Mouse (Mus musculus) left cerebral cortex, adult 9 months (tissue): Measurements from ENCODE around the gene Arid1b.

ENCODE experiments used
- DNase-seq, 2 experiments: peaks; one replicate each; pipeline ENCODE4 v3.0.0; 2022; ENCODE audit warnings: low spot score in 2 of 2

Arid1b gene

DNA sequence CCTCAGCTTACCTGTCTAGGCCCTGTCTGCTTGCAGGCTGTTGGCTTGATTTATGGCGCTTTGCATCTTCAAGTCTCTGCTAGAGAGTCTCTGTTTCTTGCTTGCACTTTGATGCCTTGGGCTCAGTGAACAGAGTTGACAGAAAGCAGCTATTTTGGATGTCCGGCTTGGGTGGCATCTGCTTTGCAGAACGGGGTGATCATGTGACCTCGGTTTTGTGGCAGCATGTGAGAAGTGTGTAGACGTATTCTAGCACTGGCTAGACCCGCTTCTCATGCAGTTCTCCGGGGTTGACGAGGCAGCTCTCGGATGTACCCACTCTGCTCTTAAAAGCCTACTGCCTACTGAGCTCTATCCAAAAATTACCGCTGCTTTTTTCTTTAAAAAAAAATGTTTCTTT, 22.9 kb downstream of the Arid1b start:
- DNase-seq = no peak

DNA sequence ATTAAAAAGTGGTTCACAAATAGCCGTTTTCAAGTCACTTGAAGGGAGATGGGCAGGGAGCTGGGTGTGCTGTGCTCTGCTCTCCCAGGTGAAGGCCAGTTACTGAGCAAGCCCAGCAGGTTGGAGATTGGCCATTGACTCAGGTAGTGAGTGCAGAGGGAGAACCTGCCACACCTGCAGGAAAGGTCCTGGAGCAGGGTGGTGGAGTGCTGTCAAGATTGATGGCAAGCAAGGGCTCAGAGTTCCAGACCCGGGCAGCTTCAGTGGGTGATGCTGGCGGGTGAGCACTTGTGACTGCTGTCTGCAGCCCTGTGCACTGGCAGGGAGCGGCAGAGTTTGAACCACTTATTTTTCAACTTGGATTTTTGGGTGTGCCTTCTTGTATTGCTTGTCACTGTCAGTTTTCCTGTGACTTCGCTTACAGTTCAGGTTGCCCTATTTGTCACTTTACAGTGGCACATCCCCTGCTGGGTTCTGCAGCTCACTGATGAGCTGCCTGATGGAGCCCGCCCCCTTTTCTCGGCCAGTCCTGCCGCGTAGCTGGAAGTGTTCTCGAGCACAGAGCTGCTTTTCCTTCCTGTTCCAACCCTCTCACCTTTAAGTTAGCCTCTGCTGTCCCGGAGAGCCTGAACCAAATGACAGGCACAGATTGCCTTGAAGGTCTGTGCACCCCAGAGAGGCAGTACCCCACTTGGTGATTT, 27.3 kb downstream of the Arid1b start:
- DNase-seq = no peak

DNA sequence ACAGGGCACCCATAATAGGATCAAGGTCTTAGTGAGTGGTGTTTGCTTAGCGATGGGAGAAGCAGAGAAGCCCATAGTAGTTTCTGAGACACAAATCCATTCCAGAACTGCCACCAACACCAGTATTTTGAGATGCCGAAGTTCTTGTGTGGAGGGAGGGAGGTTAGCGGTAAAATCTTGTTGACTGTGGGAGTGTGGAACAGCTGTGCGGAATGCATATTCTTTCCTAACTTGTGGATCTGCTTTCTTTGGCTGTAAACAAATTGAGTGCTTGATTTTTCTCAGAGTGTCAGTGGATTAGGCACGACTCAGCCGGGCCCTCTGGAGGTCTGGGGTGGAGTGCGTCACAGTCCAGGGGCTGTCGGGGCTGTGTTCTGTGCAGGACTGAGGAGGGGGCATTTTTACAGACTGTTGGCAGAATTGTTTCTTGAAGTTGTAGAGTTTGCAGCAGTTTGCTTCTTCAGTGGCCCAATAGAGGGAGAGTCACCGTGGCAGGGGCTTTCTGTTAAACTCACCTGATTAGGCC, 27.9 kb downstream of the Arid1b start:
- no peak for DNase-seq

DNA sequence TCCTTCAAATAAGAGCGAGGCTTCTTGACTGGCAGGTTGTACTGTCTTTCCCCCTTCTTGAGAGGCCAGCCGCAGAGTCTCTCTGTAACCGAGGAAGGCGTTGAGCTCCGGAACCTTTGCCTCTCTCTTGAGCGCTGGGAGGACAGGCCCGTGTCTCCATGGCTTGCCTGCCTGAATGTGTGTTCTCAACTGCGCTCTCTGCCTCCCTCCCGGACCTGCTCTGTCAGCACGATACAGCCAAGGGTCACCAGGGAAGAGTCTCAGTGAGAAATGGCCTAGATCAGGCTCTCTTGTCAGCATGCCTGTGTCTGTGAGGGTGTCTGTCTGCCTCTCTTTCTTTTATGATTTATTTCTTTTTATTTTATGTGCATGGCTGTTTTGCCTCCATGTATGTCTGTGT, 29.6 kb downstream of the Arid1b start:
- DNase-seq = no peak

DNA sequence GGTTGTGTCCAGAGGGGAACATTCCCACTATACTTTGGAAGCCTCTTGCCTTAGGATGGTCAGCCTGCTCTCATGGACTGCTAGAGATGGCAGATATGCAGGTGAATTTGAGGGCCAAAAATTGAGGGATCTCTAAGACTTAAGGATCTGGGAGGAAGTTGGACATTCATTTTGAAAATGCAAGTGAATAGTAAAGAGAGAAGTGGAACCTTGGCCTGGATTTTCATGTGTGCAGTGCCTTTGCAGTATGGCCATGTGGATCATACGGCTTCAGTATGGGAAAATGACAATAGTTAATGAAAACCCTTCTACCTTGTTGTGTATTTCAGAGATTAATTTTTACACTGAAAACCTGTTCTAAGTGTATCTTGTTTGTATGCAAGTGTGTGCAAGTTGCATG, 31.3 kb downstream of the Arid1b start:
- no peak for DNase-seq

DNA sequence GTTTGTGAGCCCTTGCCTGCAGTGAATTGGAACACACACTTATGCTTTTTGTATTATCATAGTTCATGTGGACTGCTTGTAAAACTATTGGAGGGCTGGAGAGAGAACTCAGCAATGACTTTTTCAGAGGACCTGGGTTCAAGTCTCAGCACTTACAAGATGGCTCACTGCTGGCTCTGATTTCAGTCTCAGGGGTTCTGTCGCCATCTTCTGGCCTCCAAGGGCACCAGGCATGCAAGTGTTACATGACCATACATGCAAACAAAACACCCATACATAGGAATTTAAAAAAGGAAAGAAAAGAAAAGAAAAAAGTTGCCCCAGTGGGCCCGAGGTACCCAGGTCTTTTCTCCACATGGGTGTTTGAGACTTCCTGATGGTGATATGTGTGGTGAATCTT, 32.4 kb downstream of the Arid1b start:
- no peak for DNase-seq

DNA sequence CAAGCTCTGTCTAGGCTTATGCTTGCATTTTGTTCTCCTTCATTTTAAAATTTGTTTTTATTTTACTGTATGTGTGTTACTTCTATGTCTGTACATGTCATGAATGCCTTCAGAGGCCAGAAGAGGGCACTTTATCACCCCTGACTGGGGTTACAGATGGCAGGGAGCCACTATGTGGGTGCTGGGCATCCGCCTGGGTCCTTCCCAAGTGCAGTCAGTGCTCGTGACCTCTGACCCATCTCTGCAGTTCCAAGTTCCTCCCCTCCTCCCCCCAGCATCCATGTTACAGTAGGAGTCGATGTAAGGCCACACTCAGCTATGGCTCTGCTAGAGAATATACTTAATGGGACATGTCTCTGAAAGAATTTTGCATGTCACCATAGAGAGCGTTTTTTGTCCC, 35.0 kb downstream of the Arid1b start:
- DNase-seq = no peak

DNA sequence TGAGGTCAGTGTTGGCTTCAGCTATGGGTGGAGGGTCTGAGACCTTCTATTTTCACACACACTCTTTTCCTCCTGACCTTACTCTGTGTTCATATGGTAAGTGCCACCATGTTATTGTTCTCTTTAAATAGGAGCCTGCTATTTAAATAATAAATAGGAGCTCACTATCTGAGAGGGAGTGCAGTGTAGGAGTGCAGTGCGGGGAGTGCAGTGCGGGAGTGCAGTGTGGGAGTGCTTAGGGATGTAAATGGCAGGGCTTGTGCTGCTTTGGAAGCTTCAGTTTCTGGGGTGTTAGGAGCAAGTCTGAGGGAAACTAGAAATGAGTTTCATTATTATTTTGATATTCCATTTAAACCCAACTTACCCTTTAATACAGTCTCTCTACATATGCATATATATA, 36.2 kb downstream of the Arid1b start:
- no peak for DNase-seq

DNA sequence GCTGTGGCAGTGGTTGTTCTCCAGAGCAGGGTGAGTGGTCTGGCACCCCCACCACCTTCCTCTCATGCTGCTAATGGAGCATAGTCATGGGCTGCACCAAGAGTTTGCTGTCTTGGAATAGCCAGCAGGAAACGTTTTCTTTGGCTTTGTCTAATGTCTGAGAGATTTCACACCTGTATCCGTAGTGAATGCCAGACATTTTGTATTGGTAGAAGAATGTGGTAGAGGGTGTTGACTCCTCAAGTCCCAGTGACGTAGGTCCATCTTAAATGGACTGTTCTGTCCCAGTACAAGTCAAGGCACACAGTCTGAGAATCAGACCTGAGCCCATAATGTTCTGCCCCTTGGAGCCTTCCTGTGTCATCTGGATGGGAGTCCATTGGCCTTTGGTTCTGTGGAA, 39.2 kb downstream of the Arid1b start:
- DNase-seq = no peak

DNA sequence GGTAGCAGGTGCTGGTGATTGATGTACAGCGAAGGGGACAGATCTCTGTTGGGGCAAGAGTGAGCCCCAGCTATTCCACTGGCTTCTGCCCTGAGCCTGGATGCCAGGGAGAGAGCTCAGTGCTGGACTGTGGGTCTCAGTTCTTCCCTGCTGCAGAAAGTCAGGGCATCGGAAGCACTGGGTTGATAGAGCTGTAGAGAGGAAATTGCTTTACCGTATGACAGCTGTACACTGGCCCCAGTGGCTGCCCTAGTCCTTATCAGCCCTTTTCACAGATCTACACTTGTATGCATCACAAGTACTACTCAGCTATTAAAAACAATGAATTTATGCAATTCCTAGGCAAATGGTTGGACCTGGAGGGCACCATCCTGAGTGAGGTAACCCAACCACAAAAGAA, 40.1 kb downstream of the Arid1b start:
- DNase-seq = no peak

DNA sequence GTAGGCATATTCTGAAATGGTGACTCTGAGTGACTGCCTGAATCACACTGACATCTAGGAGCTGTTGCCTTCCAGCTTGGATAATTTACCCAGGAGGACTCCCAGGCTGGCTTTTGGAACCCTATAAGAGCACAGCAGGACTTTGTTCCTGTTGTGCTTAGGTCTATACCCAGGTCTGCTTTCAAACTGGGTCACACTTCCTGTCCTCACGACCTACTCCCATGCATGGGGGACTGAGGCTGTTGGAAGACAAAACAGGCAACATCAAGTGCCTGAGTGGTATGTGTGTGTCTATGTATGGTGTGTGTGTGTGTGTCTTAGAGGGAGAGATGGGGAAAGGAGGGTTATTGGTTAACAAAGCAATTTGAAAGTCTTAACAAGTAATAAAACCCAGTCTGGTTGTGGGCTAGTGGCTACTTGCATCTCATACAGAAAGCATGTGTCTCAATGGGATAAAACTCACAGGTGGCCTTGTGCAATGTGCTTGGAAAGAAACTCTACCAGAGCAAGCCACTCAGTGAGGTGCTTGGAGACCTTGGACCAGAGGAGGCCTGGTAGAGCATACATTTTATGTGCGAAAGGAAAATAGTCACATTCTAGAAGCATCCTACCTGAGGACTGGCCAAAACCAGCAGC, 42.2 kb downstream of the Arid1b start:
- DNase-seq = no peak

DNA sequence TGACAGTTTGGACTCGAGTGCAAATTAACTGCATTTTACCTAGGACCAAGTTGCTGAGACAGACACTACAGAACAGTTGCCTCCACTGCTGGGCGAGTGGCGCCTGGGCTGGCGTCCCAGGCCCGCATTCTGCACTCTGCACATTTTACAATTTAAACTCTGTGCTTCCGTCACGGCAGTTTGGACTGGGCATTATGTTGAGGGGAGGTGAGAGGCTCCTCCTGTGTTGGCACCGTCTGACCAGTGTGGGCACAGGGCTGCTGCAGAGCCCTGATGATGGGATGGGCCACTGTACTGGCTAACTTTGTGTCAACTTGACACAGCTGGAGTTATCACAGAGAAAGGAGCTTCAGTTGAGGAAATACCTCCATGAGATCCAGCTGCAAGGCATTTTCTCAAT, 43.1 kb downstream of the Arid1b start:
- no peak for DNase-seq

DNA sequence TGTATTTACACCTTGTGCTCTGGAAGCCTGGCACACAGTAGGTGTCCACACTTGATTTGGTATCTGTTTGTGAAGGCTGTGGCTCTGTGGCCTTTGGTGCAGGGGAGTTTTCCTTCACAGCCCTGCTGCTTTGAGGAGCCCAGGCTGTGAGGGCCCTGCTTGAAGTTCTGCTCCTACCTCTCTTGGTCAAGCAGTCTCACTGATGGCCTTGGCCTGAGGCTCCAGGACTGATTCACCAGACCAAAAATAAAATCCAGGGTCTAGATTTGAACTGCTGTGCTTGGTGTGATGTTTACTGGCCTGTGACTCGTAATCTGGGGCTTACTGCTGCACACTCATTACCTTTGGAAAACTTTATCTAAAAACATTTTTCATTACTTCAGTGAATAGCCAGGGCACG, 45.7 kb downstream of the Arid1b start:
- no peak for DNase-seq

DNA sequence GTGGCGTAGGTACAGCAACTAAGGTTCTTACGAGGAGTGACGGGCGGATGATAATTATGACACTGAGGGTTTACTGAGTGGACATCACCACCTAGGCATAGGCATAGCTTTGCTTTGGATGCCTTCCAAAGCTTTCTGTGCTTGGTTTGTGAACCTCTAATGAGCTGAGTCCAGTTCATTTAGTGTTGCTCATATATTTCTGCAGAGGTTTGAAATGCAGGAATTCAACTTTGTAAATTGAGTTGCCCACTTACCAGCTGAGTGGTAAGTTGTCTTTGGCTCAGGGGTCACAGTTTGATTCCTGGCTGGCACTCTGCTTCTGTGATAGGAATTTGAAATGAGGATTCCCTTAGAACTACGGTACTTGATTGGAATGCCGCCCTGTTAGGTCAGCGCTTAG, 49.7 kb downstream of the Arid1b start:
- no peak for DNase-seq

DNA sequence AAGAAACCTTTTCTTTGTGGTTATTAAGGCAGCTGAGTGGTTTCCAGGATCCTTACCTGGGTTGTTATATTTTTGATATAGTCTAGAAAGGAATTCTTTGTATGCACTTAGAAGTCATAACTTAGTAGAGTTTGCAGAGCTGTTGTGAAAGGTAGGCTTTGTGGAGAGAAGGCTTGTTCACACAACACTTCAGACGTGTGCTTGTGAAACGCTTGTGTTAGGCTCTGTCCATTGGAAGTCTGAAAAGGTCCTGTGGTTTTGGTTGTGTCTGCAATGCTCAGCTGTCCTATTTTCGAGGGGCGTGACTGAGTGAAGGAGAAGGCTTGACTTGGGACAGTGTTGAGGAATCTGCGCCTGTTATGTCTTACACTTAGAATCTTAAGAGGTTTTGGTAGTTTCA, 51.5 kb downstream of the Arid1b start:
- DNase-seq = no peak

DNA sequence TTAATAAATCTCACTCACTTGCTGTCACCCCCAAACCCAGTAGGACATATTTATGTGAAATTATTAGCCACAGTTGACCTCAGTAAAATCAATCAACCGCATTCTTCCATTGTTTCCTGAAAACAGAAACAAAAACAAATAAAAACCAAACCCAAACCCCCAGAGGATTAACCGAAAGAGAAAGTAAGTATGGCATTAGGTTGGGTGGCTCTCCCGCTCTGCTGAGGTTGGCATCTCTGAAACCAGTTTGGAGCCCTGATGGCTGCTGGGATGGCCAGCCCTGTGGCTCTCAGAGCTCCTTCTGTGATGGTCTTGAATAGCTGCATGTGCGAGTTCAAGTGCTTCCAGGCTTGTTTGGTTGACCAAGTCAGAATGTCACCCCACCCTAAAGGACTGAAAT, 53.2 kb downstream of the Arid1b start:
- DNase-seq = no peak

DNA sequence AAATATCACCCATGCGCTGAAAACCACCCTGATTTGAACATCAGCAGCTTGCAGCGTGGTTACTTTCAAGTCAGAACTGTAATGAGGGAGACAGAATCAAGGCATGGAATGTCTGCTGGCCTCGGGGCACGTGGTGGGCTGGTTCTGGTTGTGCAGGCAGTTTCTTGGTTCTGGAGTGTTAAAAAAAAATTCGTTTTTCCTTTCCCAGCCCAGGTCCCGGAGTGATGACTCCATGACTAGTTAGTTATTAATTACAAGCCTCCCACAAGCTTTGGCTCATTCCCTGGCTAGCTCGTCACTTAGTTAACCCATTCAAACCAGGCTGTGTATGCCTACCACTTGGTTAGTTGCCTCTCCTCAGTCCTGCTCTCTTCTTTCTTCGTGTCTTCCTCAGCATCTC, 56.1 kb downstream of the Arid1b start:
- DNase-seq = no peak

DNA sequence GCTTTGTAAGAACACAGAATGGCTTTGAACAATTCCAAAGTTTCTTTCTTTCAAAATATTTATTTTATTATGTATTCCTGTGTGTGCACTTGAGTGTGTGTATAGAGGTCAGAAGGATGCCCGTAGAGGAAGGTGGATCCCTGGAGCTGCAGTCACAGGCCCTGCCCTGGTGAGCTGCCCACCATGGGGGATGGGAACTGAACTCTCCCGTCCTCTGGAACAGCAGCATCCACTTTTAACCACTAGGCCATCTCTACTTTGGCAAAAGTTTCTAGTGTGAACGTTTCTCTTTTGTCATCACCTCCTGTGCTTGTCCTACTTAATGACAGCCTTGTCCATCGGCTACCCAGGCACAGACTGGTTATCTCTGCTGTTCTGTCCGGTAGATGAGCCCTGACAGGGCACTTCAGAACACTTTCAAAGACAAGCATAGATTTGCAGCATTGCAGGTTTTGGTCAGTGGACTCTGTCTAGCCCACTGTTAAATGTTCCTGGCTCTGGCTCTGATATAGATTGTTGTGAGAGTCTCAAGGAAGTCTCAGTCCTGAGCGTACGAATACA, 56.9 kb downstream of the Arid1b start:
- no peak for DNase-seq

DNA sequence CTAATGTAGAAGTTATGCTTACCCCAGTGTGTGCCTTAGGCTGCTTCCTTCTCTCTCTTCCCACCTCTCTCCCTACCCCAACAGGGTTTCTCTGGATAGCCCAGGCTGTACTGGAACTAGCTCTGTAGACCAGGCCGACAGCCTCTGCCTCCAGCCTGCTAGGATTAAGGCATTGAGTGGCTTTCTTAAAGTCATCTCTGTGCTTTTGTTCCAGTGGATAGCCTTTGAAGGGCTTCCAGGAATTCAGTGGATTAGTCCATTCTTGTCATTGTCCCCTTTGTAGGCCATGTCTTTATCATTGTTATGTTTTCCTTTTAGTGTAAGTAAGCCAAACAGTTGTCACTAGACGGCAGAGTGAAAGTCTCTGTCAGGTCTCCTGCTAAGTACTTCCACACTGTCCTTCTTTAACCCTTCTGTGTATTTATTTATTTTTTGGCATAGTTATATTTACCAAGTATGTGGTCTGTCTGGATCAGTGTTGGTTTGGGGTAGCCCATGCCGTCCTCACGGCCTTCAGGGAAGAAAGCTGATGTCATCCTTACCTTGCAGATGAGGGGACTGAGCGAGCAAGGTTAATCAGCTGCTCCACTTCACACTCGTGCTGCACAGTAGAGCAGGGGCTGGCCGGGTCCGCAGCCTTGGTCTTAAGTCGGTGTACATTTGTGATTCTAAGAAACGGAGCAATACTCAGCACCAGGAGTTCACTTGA, 58.1 kb downstream of the Arid1b start:
- no peak for DNase-seq

DNA sequence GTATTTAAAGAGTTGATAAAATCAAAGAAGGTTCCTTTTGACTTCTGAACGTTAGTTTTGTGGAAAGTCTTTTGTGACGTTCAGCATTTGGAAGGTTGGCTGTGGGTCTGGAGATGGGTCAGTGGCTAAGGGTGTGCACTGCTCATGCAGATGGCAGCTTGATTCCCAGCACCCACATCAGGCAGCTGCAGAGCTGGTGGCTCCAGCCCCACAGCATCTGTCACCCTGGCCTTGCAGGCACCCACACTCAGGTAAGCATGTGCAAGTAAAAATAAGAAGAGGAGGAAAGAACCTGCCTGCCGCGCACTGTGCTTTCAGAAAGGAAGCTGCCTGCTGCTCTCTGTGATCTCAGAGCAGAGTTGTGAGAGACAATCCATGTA, 58.7 kb downstream of the Arid1b start:
- DNase-seq = no peak

DNA sequence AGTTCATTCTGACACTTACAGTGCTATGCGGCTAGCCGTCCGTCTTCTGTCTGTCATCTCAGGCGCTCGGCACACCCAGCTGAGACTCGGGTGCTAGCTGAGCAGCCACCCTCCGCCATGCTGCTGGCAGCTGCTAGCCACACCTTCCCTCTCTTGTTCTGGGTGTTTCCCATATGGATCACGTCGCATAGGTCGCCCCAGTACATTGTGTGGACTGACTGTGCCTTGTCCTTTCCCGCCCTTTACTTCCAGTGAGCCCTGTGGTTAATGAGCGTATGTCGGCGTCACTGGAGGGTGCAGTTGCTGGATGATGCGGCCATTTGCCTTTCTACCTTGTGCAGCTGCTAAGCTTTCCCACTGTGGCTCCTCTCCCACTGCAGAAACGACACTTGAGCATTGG, 59.1 kb downstream of the Arid1b start:
- DNase-seq = no peak

DNA sequence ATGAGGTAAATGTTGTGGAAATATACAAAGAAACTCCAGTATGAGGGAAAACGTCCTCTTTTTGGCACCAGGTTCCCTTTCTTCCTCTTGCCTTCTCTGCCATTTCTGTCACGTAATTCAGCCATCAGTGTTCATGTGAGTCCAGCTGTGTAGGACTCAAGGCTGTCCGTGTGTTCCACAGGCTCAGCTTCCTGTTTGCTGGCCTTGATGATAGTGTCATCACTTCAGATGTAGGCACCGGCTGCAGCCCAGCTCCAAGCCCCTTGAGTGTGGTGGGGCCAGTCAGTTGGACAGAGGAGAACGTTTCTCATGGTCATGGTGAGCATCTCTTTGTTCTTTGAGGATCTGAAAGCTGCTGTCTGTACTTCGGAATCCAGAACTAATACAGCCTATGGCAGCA, 61.3 kb downstream of the Arid1b start:
- DNase-seq = no peak

DNA sequence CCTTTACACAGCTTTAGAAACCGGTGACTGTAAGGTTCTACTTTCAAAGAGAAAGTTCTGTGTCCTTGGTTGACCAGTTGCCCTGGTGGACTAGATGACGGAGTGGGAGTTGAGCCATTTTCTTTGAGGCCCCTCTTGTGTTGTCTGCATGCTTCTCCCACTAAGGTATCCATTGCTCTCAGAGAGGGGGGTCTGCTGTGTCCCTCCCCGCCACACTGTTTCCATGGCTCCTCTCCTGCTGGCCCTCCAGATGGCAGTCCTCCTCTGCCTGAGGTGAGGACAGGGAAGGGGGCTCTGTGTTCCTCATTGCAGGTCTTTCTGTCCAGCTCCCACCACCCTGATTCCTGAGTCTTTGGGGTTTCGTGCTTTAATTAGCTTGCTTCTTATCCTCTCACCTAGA, 62.5 kb downstream of the Arid1b start:
- DNase-seq = no peak
